Mouse (Mus musculus): ENCODE results near the gene Srp72.
"Not testable (repeated sequence)": the region's sequence is repeated elsewhere in the genome, so short reads cannot be mapped to it uniquely, and the experiment has no call there.

Srp72 gene

GRCm38 (mm10) chr5:76964651-76965050, 9.8 kb upstream of the Srp72 start:
- DNase-seq = peak; percentile 19 to 43

- peak in 1 of 2 experiments; percentile 6 for DNase-seq
These were observed 5.2 kb upstream of the Srp72 start for GRCm38 (mm10) chr5:76969250-76969649.

GRCm38 (mm10) chr5:76971115-76971514, 3.4 kb upstream of the Srp72 start:
- not testable (repeated sequence) for DNase-seq

- no peak for DNase-seq
These were observed 995 bp upstream of the Srp72 start for GRCm38 (mm10) chr5:76973488-76973887.

- no peak for DNase-seq
These were observed 303 bp upstream of the Srp72 start for GRCm38 (mm10) chr5:76974207-76974553.

- DNase-seq = peak; percentile 35 to 37
These were observed 1.3 kb downstream of the Srp72 start for GRCm38 (mm10) chr5:76975736-76976135.

- DNase-seq = no peak
These were observed 9.5 kb downstream of the Srp72 start for GRCm38 (mm10) chr5:76984015-76984414.

- no peak for DNase-seq
These were observed 16.3 kb downstream of the Srp72 start for GRCm38 (mm10) chr5:76990789-76991188.

GRCm38 (mm10) chr5:76993174-76993814, 18.8 kb downstream of the Srp72 start:
- no peak for DNase-seq

GRCm38 (mm10) chr5:76998416-76998815, 23.9 kb downstream of the Srp72 start:
- no peak for DNase-seq

GRCm38 (mm10) chr5:77001192-77001591, 26.7 kb downstream of the Srp72 start:
- DNase-seq = no peak

- DNase-seq = no peak
These were observed 29.8 kb downstream of the Srp72 start, which contains the start of gene Arl9 for GRCm38 (mm10) chr5:77004051-77004821. TSS of gene Arl9 (plus strand) at chr5:77004055.

- no peak for DNase-seq
These were observed 35.9 kb downstream of the Srp72 start for GRCm38 (mm10) chr5:77010352-77010751.

GRCm38 (mm10) chr5:77011082-77011481, 36.6 kb downstream of the Srp72 start:
- DNase-seq = no peak

- DNase-seq = no peak
These were observed 38.7 kb downstream of the Srp72 start for GRCm38 (mm10) chr5:77013171-77013570.

GRCm38 (mm10) chr5:77015544-77016482, 41.3 kb downstream of the Srp72 start, which contains the start of gene Thegl:
TSS of gene Thegl (plus strand) at chr5:77016023.
- peak; percentile 85 to 90 for DNase-seq

- no peak for DNase-seq
These were observed 53.6 kb downstream of the Srp72 start for GRCm38 (mm10) chr5:77028034-77028433.

GRCm38 (mm10) chr5:77029735-77030134, 55.3 kb downstream of the Srp72 start:
- DNase-seq = peak; percentile 49 to 55

GRCm38 (mm10) chr5:77035101-77035500, 60.6 kb downstream of the Srp72 start:
- DNase-seq = not testable (repeated sequence)

GRCm38 (mm10) chr5:77038451-77038850, 64.0 kb downstream of the Srp72 start:
- no peak for DNase-seq

- no peak for DNase-seq
These were observed 64.9 kb downstream of the Srp72 start for GRCm38 (mm10) chr5:77039391-77039790.

- no peak for DNase-seq
These were observed 69.9 kb downstream of the Srp72 start for GRCm38 (mm10) chr5:77044362-77044761.
